Mouse (Mus musculus) ovary, postnatal 36 days (tissue): Measurements from ENCODE around the gene Pax2.

Source experiments
- DNase-seq: peaks from one replicate; pipeline ENCODE4 v3.0.0; 2022; ENCODE audit warnings: low spot score, mixed read lengths

The Pax2 gene

GRCm38 (mm10) chr19:44748271-44748670 is 7.6 kb upstream of the Pax2 start:
- DNase-seq = no peak

GRCm38 (mm10) chr19:44749061-44749990 is 6.5 kb upstream of the Pax2 start:
- no peak for DNase-seq

- DNase-seq = peak; percentile 11
Measured at GRCm38 (mm10) chr19:44750051-44751041, 5.5 kb upstream of the Pax2 start.

- DNase-seq = no peak
Measured at GRCm38 (mm10) chr19:44751042-44751441, 4.8 kb upstream of the Pax2 start.

- no peak for DNase-seq
Measured at GRCm38 (mm10) chr19:44751551-44751950, 4.3 kb upstream of the Pax2 start.

GRCm38 (mm10) chr19:44752056-44752940 is 3.5 kb upstream of the Pax2 start:
- no peak for DNase-seq

- no peak for DNase-seq
Measured at GRCm38 (mm10) chr19:44753361-44753760, 2.5 kb upstream of the Pax2 start.

GRCm38 (mm10) chr19:44754461-44755377 is 1.1 kb upstream of the Pax2 start:
- peak; percentile 25 for DNase-seq

GRCm38 (mm10) chr19:44755378-44755692 is 510 bp upstream of the Pax2 start:
- DNase-seq = no peak

GRCm38 (mm10) chr19:44756421-44757230 is 781 bp downstream of the Pax2 start:
- DNase-seq = peak; percentile 39

- no peak for DNase-seq
Measured at GRCm38 (mm10) chr19:44757231-44757871, 1.5 kb downstream of the Pax2 start.

- DNase-seq = no peak
Measured at GRCm38 (mm10) chr19:44758846-44759245, 3.0 kb downstream of the Pax2 start.

GRCm38 (mm10) chr19:44759531-44760118 is 3.8 kb downstream of the Pax2 start:
- DNase-seq = no peak

GRCm38 (mm10) chr19:44760259-44761131 is 4.7 kb downstream of the Pax2 start:
- no peak for DNase-seq

GRCm38 (mm10) chr19:44762121-44762621 is 6.3 kb downstream of the Pax2 start:
- DNase-seq = no peak

- no peak for DNase-seq
Measured at GRCm38 (mm10) chr19:44770268-44771050, 14.6 kb downstream of the Pax2 start.

GRCm38 (mm10) chr19:44771499-44771898 is 15.7 kb downstream of the Pax2 start:
- DNase-seq = no peak
